Mouse (Mus musculus): ENCODE data around the gene Btbd2.
A peak's percentile ranks its signal among the peaks of the same experiment; 100 is the strongest.

Gene Btbd2

DNA sequence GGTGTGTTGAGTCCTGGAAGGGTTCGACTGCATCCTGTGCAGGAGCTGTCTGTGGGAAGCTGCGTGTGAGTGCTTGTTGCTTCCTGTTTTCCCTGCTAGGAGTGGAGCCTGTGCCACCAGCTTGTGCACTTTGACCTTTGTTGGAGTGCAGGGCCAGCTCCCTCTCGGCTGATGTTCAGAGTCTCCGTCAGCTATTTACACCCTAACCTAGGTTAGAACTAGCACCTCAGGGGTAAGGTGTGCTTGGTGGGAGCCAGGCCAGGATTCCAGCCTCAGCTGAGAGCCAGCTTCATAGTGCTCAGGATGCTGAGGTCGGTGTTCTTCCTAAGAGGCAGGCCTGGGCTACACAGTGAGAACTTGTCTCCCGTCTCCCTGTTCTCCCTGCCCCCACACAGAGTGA, 21.5 kb downstream of the Btbd2 start:
- DNase-seq (ENCODE audit: low spot score), result no peak

DNA sequence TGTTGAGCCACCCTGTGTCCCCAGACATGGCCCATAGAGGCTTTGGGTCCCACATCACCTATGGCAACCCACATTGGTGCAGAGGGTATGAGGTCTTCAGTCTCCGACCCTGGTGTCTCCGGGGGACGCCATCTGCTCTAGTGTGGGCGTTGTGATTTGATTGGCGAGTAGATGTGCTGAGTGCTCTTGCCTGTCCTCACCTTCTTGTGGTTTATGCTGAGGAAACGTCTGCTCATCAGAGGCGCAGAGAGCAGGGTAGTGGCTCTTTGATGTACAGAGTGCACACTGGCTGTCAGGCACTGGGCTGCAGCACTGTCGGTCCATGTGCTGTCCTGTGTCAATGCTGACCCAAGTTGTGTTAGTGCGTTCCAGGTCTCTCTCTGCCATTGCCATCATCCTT, 27.9 kb downstream of the Btbd2 start:
- no peak for DNase-seq (ENCODE audit: low spot score)

DNA sequence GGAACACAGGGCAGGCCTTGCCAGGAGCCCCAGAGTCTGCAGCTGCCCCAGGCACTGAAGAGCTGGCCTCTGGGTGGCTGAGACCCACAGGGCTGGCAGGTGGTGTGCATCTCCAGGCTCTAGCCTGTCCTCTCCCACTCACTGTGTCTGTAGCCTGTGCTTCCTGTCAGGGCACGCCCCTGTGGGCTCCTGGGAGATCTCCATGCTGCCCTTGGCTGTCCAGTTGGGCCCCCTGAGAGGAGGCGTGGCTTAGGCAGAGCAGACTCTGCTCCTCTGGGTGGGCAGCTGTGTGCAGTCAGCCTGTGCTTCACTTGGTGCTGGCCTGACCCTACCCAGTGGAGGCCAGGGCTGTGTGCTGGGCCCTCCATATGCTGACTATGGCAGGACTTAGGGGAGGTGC, 29.2 kb downstream of the Btbd2 start:
- DNase-seq (ENCODE audit: low spot score), result no peak

DNA sequence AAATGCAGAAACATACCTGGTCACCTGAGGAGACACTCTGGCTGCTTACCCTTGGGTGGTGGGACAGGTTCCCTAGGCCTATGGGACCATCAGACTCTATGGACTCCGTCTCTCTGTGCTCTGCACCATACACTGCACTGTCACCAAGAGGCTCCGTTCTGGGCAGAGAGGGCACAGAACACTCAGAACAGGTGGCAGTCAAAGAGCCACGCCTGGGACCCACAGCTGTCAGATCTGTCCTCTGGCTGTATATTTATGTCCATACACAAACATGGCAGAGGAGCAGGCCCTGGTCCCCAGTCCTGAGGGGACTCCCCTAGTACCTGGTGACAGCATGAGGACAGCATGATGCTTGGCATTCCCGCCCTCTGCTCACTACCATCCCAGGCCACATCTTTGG, 31.1 kb downstream of the Btbd2 start:
- DNase-seq (ENCODE audit: low spot score), result no peak

DNA sequence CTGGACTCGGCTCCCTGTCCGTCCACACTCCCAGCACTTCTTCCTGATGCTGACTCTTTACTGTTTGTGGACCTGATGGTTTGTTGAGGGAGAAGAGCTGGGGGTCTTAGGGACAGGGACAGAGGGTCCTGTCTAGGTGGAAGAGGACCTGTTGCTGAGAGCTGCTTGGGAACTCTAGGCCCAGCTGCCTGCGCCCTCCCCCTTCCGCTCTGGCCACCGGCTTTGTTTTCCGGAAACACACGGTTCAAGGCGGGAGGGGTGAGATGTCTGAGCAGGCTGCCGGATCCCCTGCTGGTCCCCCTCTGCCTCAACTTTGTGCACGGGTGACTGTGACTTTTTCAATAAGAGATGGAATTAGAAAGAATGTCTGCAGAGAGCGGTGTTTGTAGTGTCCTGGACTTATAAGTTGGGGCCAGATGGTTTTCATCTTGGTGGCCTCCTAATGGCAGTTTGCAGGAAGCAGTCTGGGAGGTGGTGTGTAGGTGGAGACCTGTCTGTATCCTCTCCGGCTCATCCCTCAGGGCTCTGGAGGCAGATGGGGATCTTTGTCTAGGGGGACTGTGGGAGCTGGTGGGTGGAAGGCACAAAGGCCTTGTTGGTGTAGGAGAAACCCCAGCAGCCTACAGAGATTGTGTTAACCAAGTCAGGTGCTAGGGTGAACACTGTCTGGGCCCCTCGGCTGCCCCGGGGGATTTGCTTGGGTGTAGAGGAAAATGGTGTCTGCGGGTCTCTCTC, 33.2 kb downstream of the Btbd2 start:
- peak; percentile 39 for DNase-seq (ENCODE audit: low spot score)

DNA sequence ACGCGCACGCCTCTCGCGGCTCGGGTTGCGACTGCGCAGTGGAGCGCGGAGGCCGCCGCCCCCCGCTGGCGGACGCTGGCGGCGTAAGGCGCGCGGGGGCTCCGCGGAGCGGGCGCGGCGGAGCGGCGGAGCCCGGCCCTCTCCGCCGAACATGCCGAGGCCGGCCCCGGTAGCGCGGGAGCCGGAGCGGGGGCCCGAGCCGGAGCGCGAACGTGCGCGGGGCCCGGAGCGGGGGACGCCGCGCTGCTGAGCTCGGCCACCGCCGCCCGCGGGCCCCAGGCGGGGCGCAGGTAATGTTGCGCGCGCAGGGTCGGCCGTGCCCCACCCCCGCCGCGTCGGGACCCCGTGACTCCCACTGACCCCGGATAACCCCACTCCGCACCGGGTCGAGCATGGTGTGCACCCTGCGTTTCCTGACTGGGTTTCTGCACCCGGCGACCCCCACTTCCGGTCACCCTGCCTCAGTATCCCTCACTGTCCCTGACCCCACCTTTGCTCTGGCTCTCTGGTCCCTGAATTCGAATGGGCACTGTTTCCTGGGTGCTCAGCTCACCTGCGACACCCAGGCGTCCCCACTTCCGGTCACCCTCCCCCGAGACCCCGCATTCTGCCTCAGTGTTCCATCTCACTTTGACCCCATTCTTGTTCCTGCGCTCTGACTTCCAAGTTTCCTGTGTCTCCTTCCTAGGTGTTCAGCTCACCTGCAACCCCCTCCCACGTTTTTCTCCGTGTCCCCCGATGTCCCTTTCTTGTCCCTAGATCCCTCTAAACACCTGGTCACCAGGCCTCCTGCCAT, 34.0 kb downstream of the Btbd2 start, which contains the start of gene Csnk1g2:
TSS of gene Csnk1g2 (plus strand) at position 178 of the 796 bp plus-strand sequence.
- peak; percentile 46 for DNase-seq (ENCODE audit: low spot score)

DNA sequence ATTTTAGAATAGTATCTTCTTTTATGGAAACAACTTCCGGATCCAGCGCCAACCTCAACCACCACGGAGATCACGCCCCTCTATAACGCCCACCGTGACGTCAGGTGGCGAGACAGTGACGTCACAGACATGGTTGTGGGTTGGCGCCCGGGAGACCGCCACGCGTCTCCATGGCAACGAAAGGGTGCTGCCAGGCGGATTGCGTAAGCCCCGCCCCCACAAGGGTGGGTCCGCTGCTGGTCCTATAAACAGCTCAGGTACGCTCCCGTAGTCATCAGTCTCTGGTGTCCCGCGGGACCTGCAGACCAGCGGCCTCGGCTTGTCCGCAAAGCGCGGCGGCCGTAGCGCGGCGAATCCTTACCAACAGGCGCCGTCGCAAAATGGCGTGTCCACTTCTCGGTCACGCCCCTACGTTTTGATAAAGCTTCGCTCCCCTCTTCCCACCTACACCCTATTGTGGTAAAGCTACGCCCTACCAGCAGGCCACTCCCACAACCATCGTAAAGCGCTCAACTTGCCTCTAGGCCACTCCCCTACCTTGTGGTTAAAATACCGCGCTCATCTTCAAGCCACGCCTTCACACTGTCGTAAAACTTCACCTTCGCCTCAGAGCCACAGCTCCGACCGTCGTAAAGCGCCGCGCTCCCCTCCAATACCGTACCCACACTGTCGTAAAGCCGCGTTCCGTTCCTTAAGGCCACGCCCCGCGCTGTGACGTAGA, 34.8 kb downstream of the Btbd2 start:
- peak; percentile 100 for DNase-seq (ENCODE audit: low spot score)

DNA sequence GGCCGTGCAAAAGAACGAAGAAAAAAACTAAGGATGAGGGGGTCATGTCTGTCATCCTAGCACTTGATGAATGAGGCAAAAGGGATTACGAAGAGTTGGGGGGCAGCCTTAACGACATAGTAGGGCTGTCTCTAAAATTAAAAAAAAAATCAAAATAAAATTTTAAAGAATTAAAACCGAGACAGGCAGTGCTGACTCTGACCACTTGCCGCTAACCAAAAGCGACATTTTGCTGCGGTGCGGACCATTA, 35.3 kb downstream of the Btbd2 start:
- no peak for DNase-seq (ENCODE audit: low spot score)

DNA sequence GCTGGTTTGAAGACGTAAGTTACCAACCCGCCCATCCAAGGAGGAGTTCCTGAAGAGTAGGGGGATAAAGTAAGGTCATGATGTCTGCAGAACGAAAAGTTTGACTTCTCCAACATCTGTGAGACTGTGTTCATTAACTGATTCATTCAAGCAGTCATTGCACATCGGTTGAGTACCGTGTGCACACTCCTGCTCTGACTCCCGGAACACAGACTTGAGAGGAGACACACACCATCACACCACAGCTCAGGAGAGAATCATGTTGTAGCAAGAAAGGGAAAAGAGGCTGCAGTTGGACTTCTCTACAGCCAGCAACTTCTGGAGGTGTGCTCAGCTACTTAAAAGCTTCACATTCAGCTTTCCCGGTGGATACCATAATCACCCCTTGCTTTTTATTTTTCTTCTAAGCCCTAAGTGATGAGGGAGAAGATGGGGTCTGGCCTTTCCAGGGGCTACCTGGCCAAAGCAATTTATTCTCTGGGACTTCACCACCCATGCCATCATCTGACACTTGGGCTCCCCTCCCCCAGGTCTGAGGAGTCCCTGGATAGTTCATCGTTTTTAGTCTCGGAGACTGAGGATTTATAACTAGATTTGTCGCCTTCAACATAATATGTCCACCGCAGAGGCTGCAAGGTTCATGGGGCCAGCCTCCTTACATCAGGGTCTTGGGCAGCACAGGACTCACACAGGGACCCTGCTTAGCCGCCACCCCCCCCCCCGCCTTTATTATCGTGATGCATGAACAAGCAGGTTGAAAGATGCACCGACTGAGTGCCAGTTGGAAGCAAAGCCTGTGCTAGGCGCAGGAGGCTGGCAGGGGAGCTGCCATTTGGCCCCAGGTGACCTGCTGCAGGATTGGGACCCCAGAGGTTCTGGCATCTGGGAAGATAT, 35.8 kb downstream of the Btbd2 start:
- no peak for DNase-seq (ENCODE audit: low spot score)

DNA sequence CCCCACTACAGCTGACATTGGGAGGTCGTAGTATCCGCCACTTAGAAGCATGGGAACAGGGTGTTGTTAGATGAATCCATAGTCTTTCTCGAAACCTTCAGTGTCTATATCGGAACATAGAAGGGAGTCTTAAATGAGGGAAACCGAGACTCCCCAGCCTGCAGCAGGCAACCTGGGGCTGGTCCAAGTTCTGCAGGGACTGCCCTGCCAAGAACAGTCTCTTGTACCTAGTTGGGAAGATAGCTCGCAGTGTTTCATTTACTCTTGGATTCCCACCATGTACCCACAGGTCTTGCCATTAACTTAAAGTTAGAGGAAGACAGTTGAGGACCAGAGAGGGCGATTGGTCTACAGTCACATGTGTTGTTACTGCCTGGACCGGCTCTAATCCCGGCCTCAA, 36.5 kb downstream of the Btbd2 start:
- no peak for DNase-seq (ENCODE audit: low spot score)

DNA sequence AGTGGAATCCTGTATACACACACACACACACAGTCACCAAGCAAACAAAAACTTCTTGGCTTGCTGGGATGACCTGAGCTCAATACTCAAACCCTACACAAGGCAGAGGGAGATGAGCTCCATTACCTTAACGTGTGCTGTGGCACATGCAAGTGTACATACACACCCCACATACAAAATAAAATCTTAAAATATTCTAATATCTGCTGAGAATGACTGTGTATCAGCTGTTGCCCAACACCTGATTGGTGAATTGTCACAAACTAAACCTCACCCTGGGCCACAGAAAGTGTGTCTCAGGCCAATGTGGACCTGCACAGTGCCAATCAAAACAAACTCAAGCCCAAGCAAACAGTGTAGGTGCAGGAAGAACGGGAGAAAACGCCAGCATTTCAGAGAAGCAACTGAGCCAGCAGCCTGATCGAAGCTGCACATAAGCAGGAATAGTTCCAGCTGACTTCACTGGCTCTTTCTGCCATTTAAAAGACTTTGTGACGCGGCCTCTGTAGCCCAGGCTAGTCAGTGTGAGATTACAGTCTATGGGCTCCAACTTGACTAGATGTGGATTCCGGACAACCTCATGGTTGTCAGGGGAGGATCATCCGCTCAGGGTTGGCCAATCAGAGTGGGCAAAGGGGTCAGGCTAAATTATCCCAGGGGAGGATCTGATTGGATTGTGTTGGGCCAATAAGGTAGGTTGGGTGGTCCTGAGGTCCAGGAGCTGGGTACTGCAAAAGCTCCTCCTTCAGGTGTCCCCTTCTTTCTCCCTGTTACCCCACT, 37.2 kb downstream of the Btbd2 start:
- DNase-seq (ENCODE audit: low spot score), result no peak

DNA sequence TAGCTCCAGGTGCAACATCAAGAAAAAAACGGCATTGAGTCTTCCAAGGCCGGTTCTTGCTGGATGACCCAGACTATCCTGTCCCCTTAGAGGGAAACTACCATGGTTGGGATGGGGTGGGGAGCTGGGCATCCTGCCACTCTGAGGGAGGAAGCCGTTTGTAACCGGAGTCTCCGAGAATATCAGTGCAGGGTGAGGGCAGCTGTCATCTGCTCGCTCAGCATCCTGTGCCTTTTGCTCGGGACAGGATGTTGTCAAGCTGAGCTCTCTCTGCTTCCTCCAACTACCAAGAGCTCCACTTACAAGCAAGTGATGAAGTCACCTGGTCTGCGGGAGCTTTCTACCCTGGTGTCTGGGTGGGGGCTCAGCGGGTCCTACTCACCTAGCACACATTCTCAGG, 38.7 kb downstream of the Btbd2 start:
- no peak for DNase-seq (ENCODE audit: low spot score)

DNA sequence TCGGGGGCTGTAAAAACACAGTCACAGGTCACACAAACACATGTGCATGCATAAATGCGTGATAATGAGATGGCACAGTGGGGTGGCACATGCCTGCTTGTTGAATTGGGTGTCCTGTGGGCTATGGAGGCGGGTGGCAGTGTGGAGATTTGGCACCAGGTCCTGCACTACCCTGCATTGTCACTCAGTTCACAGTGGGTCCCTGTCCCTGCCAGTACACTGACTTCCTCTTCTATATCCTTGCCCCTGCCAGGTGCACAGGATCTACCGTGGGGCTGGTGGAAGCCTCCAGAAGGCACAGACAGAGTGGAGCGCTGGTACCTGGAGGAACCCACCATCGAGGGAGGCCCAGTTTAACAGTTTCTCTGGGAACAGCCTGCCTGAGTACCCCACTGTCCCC, 42.5 kb downstream of the Btbd2 start:
- DNase-seq (ENCODE audit: low spot score), result no peak

DNA sequence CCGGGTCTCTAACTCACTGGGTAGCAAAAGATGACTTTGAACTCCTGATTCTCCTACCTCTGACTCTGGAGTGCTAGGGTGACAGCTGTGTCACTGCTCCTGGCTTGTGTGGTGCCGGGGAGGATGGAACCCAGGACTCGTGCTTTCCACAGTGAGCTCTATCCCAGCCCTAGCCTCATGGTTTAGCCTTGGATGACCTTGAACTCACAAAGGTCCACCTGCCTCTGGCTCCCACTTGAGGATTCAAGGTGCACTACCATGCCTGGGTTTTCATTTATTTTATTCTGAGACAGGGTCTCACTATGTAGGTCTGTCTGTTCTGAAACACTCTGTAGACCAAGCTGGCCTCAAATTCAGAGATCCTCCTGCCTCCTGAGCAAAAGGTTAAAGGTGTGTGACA, 43.0 kb downstream of the Btbd2 start:
- no peak for DNase-seq (ENCODE audit: low spot score)

DNA sequence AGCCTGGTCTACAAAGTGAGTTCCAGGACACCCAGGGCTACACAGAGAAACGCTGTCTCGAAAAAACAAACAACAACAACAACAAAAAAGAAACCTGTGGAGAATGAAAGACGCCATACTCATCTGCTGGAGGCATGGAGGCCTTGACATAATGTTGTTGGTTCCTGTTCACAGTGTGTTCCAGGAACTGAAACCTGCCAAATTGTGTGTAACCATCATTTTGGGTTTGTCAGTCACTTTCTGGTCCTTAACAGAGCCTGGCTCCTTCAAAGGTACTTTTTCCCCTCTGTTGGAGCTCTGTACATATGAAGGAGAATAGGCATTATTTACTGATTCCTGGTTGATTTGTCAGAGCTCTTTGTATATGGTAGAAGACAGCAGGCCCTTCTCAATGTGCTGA, 45.0 kb downstream of the Btbd2 start:
- DNase-seq (ENCODE audit: low spot score), result no peak

DNA sequence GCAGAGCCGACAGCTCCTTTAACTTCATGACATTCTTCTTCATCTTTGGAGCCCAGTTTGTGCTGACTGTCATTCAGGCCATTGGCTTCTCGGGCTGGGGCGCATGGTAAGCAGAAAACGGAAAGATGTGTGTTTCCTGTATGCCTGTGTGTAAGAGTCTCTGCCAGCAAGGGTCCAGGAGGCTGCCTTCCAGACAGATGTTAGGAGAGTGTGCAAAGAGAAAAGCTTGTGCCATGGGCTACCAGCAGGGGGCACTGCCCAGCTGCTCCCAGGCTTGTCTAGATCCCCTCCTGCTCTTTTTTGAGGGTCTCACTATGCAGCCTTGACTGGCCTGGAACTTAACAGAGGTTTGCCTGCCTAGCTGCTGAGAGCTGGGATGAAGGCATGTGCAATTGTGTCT, 45.8 kb downstream of the Btbd2 start:
- peak; percentile 30 for DNase-seq (ENCODE audit: low spot score)

DNA sequence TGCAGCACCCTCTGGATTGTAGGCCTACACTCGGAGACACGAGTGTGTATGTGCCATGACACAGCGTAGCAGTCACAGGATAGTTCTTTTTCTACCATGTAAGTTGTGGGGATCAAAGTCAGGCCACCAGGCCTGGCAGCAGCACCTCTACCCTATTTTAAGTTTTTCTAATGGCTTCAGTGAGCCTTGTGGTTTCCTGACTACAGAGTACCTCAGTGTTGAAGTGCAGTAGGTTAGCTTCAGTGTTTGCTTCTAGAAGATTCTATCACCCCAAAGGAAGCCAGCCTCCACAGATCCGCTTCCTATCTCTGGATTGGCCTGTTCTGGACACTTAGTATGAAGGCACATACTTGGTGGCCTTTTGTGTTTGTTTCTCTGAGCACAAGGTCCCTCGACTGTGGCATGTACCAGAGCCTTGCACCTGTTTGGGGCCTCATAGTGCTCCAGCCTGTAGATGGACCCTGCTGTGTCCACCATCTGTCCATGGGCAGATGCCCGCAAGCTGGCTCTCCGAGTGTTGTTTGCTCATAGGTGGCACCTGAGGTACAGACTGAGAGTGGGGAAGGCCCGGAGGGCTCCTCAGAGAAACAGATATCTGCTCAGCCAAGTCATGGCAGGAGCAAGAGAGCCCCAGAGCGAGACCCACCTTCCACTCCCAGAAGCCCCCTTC, 46.6 kb downstream of the Btbd2 start:
- no peak for DNase-seq (ENCODE audit: low spot score)

DNA sequence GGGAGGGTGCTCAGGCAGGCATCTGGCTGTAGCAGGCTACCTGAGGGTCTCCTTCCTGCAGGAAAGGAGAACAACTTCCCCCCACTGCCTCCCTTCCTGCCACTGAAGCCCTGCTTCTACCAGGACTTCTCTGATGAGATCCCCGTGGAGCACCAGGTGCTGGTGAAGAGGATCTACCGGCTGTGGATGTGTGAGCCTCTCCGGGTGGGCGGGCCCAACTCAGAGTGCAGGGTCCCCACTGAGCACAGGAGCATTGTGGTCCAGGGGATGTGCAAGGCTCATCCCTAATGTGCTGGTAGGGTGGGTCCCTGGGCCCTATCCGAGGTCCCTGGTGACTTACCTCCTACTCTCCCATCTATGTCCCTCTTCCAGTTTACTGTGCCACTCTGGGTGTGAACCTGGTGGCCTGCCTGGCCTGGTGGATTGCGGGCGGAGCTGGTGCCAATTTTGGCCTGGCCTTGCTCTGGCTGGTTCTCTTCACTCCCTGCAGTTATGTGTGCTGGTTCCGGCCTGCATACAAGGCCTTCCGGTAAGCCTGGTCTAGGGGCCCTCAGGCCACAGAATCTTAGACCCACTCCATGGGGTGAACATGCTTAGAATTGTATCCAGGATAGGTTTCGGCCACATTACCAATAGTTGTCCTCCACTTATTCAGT, 47.5 kb downstream of the Btbd2 start:
- no peak for DNase-seq (ENCODE audit: low spot score)

DNA sequence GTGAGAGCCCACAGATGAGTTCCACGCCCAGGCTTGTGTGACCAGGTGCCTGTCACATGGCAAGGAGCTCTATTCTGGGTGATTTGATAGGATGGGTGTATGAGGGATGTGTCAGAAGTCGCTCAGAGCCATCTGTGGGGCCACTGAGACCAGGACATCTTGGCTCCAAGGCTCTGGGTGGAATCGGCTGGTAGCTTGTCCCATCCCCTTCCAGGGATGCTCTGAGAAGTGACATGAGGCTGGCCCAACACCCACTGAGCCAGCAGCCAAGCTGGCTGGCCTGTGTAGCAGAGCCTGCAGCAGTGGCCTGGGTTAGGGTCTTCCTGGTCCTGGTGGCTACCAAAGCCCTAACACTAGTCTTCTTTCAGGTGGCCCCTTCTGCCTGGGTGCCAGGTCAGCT, 48.4 kb downstream of the Btbd2 start:
- no peak for DNase-seq (ENCODE audit: low spot score)

DNA sequence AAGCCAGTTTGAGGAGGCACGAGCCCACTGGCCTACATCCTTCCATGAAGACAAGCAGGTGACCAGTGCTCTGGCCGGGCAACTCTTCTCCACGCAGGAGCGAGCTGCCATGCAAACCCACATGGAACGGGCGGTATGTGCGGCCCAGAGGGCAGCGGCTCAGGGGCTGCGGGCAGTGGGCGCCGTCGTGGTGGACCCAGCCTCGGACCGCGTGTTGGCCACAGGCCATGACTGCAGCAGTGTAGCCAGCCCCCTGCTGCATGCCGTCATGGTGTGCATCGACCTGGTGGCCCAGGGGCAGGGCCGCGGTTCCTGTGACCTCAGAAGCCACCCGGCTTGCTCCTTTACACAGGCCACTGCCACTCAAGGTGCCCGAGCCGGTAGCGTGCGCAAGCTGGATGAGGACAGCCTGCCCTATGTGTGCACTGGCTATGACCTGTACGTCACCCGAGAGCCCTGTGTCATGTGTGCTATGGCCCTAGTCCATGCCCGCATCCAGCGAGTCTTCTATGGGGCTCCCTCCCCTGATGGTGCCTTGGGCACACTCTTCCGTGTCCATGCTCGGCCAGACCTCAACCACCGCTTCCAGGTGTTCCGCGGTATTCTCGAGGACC, 50.0 kb downstream of the Btbd2 start:
- DNase-seq (ENCODE audit: low spot score), result no peak

Data from urinary bladder, postnatal 25 days (tissue).